Comparison of ENCODE assay signal across 30 mouse cellular contexts in genomic region chr7:95699506-95699905, GRCm38 (mm10).
DNase-seq lines count a peak whose midpoint lies in the region; ATAC-seq and TF ChIP-seq lines count a peak whose summit lies in the region.
"Had no signal": no experiment of that assay in that cellular context is flagged by ENCODE, and none has a peak within 500 bp of the region (broad histone marks: within the 10 kb centered on the region; RNA-seq: fewer than 3 reads in every experiment).

No protein-coding gene starts in this region.

- H3K9me3 ChIP-seq in forebrain, postnatal 0 days (ENCODE audit: low read length) = no peaks in the 10 kb centered on the region
- no peaks in the 10 kb centered on the region for H3K9me3 ChIP-seq in forebrain, embryonic 12.5 days
- H3K9me3 ChIP-seq in liver, embryonic 12.5 days (replicated peaks) = no peaks in the 10 kb centered on the region
- H3K9me3 ChIP-seq: embryonic facial prominence, embryonic 10.5 days; embryonic facial prominence, embryonic 15.5 days; heart, embryonic 10.5 days; heart, embryonic 15.5 days; hindbrain, embryonic 15.5 days; kidney, embryonic 15.5 days; liver, embryonic 15.5 days; neural tube, embryonic 15.5 days; stomach, embryonic 15.5 days had no signal

- no peak overlapping the region for H3K27ac ChIP-seq in forebrain, postnatal 0 days (ENCODE audit: low read depth, low read length)
- H3K27ac ChIP-seq in forebrain, embryonic 12.5 days = no peak overlapping the region
- no peak overlapping the region for H3K27ac ChIP-seq in liver, embryonic 12.5 days
- H3K27ac ChIP-seq: embryonic facial prominence, embryonic 10.5 days; embryonic facial prominence, embryonic 15.5 days; heart, embryonic 10.5 days; heart, embryonic 15.5 days; hindbrain, embryonic 15.5 days; kidney, embryonic 15.5 days; liver, embryonic 15.5 days; neural tube, embryonic 15.5 days; stomach, embryonic 15.5 days had no signal

- H3K27me3 ChIP-seq in forebrain, postnatal 0 days (ENCODE audit: insufficient read depth, low read length) = no peaks in the 10 kb centered on the region
- peaks cover 6% of the 10 kb centered on the region; the same call in 1 of the 2 replicates for H3K27me3 ChIP-seq in forebrain, embryonic 12.5 days
- no peaks in the 10 kb centered on the region for H3K27me3 ChIP-seq in liver, embryonic 12.5 days (replicated peaks)
- H3K27me3 ChIP-seq: embryonic facial prominence, embryonic 15.5 days; heart, embryonic 15.5 days; hindbrain, embryonic 15.5 days; kidney, embryonic 15.5 days; liver, embryonic 15.5 days; neural tube, embryonic 15.5 days; Patski; stomach, embryonic 15.5 days had no signal

- peak; percentile 27 for DNase-seq in forebrain, postnatal 0 days
- DNase-seq in left cerebral cortex, postnatal 25 days (ENCODE audit: low spot score in 2 of 2) = peak; percentile 5 to 23
- no peak for DNase-seq in left cerebral cortex, postnatal 4 days
- DNase-seq in brain, embryonic 14.5 days (ENCODE audit: low read depth) = peak; percentile 43
- peak; percentile 54 for DNase-seq in layer of hippocampus, adult 9-11 months
- no peak for DNase-seq in adrenal gland, adult 8-10 months
- DNase-seq: adrenal gland, postnatal 14 days; cerebellum, adult 18-20 months; cerebellum, postnatal 14 days; gastrocnemius, postnatal 25 days; heart, adult 11 months; kidney, adult 18-20 months; kidney, postnatal 36 days; liver; lung, embryonic 14.5 days; lung, postnatal 14 days; right cerebral cortex, postnatal 25 days; thymus, postnatal 14 days had no signal

- no peak overlapping the region for H3K9ac ChIP-seq in forebrain, postnatal 0 days
- H3K9ac ChIP-seq in forebrain, embryonic 12.5 days = no peak overlapping the region
- no peak overlapping the region for H3K9ac ChIP-seq in liver, embryonic 12.5 days
- H3K9ac ChIP-seq: embryonic facial prominence, embryonic 15.5 days; heart, embryonic 15.5 days; hindbrain, embryonic 15.5 days; kidney, embryonic 15.5 days; liver, embryonic 15.5 days; lung, embryonic 14.5 days; neural tube, embryonic 15.5 days; stomach, embryonic 15.5 days had no signal

- intact Hi-C loops in left cerebral cortex, postnatal 25 days (cut with DNase I) = no loop called here
- intact Hi-C loops in left cerebral cortex, postnatal 4 days (cut with DNase I) = no loop called here

- no peak for TF ChIP-seq POLR2A in brain, embryonic 14.5 days (IDR thresholded peaks at IDR 0.05; ENCODE audit: borderline replicate concordance, extremely low read depth, insufficient read depth, insufficient read length, poor library complexity, severe bottlenecking)

- no peaks in the 10 kb centered on the region for H3K4me1 ChIP-seq in forebrain, postnatal 0 days (ENCODE audit: insufficient read depth)
- no peaks in the 10 kb centered on the region for H3K4me1 ChIP-seq in forebrain, embryonic 12.5 days
- no peaks in the 10 kb centered on the region for H3K4me1 ChIP-seq in liver, embryonic 12.5 days
- H3K4me1 ChIP-seq: embryonic facial prominence, embryonic 10.5 days; embryonic facial prominence, embryonic 15.5 days; heart, embryonic 10.5 days; heart, embryonic 15.5 days; hindbrain, embryonic 15.5 days; kidney, embryonic 15.5 days; liver, embryonic 15.5 days; neural tube, embryonic 15.5 days; stomach, embryonic 15.5 days had no signal

- 66% methylated on average over 9 of the region's 9 CpGs for WGBS in forebrain, postnatal 0 days
- WGBS in forebrain, embryonic 12.5 days = 77% methylated on average over 9 of the region's 9 CpGs
- 73% methylated on average over 9 of the region's 9 CpGs for WGBS in liver, embryonic 12.5 days (ENCODE audit: insufficient replicate concordance)

- H3K4me2 ChIP-seq in forebrain, postnatal 0 days (ENCODE audit: low read depth) = no peak overlapping the region
- H3K4me2 ChIP-seq in forebrain, embryonic 12.5 days = no peak overlapping the region
- H3K4me2 ChIP-seq in liver, embryonic 12.5 days = no peak overlapping the region
- H3K4me2 ChIP-seq: embryonic facial prominence, embryonic 15.5 days; heart, embryonic 15.5 days; hindbrain, embryonic 15.5 days; kidney, embryonic 15.5 days; liver, embryonic 15.5 days; lung, embryonic 14.5 days; neural tube, embryonic 15.5 days; stomach, embryonic 15.5 days had no signal

- no peaks in the 10 kb centered on the region for H3K36me3 ChIP-seq in forebrain, postnatal 0 days (ENCODE audit: insufficient read depth)
- no peaks in the 10 kb centered on the region for H3K36me3 ChIP-seq in forebrain, embryonic 12.5 days (replicated peaks)
- no peaks in the 10 kb centered on the region for H3K36me3 ChIP-seq in liver, embryonic 12.5 days
- H3K36me3 ChIP-seq: embryonic facial prominence, embryonic 10.5 days; embryonic facial prominence, embryonic 15.5 days; heart, embryonic 10.5 days; heart, embryonic 15.5 days; hindbrain, embryonic 15.5 days; kidney, embryonic 15.5 days; liver, embryonic 15.5 days; neural tube, embryonic 15.5 days; stomach, embryonic 15.5 days had no signal

- no peak for ATAC-seq in forebrain, postnatal 0 days
- ATAC-seq in forebrain, embryonic 12.5 days (ENCODE audit: low FRiP score) = no peak
- no peak for ATAC-seq in liver, embryonic 12.5 days
- ATAC-seq: Patski had no signal

- no peak overlapping the region for H3K4me3 ChIP-seq in forebrain, postnatal 0 days (ENCODE audit: low read depth, low read length)
- H3K4me3 ChIP-seq in forebrain, embryonic 12.5 days (replicated peaks) = no peak overlapping the region
- H3K4me3 ChIP-seq in liver, embryonic 12.5 days = no peak overlapping the region
- H3K4me3 ChIP-seq: embryonic facial prominence, embryonic 10.5 days; embryonic facial prominence, embryonic 15.5 days; heart, embryonic 10.5 days; heart, embryonic 15.5 days; hindbrain, embryonic 15.5 days; kidney, embryonic 15.5 days; liver, embryonic 15.5 days; neural tube, embryonic 15.5 days; stomach, embryonic 15.5 days had no signal

- no peak for TF ChIP-seq CTCF in forebrain, postnatal 0 days (IDR thresholded peaks at IDR 0.05; ENCODE audit: low read depth)
- TF ChIP-seq CTCF in brain, embryonic 14.5 days (IDR thresholded peaks at IDR 0.05; ENCODE audit: borderline replicate concordance, extremely low read depth, insufficient read depth, insufficient read length) = no peak

Comparison
In these comparisons a context has a peak if more than half of its experiments do, and no peak if none do; other contexts are left out.
1. DNase-seq: peak in forebrain, postnatal 0 days (single experiment), left cerebral cortex, postnatal 25 days (2 of 2), brain, embryonic 14.5 days (single experiment) and layer of hippocampus, adult 9-11 months (single experiment); none in left cerebral cortex, postnatal 4 days (single experiment) and adrenal gland, adult 8-10 months (single experiment).